Mouse (Mus musculus): Measurements from ENCODE around the gene Il10ra. TPM values are rescaled to one million over a fixed set of nuclear protein-coding genes. Genes with fewer than 3 reads are reported as not detected.

The Il10ra gene
- polyA plus RNA-seq, 1 experiment from 2014 or later, result 0.65 TPM

DNA sequence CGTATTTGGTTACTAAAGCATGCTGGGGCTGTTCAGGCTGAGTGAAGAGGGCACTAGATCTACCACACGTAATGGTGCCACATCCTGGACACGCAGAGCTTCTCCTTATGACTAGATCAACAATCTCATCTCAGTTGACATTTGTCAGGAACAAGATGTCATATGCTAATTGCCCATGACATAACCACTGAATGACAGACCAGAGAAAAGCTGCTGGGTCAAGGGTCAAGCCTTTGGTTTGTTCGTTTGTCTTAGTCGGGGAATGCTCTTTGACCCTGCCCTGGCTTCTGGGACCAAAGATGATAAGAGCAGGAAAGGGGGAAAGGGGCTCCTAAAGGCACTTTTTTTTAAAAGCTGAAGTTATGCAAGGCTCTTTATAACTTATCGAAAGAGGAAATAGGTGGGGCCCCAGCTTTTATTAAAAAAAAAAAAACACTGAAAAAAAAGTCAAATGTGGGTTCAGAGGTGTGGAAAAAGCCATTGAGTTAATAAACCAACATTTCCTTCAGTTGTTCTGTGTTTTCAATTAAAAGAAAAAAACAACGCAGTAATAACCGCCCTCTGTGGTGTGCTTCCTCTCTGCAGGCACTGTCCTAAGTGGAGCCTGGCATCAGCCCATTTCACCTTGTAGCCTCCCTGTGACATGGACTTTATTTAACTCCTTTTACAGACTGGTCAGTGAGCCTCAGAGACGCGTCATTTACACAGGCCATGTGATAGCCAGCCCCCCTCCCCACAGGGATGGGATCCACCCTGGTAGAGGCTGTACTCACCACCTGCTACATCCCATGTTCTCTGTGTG is 25.5 kb upstream of the Il10ra start:
- H3K36me3 ChIP-seq (ENCODE audit: insufficient read depth, low read length), result no peaks in the 10 kb centered on the region
- H3K4me3 ChIP-seq (ENCODE audit: low read length), result no peak overlapping the region
- H3K9ac ChIP-seq (replicated peaks; ENCODE audit: low read length), result no peak overlapping the region
- no peaks in the 10 kb centered on the region for H3K27me3 ChIP-seq (ENCODE audit: insufficient read depth, low read length)
- H3K4me1 ChIP-seq (ENCODE audit: insufficient read depth, low read length), result no peaks in the 10 kb centered on the region
- ATAC-seq (ENCODE audit: low FRiP score, low TSS enrichment), result no peak
- H3K4me2 ChIP-seq (replicated peaks; ENCODE audit: low read depth, low read length), result no peak overlapping the region
- H3K27ac ChIP-seq (ENCODE audit: low read length), result no peak overlapping the region
- no peaks in the 10 kb centered on the region for H3K9me3 ChIP-seq (ENCODE audit: low read length)
- 54% methylated on average over 10 of the region's 10 CpGs for WGBS

DNA sequence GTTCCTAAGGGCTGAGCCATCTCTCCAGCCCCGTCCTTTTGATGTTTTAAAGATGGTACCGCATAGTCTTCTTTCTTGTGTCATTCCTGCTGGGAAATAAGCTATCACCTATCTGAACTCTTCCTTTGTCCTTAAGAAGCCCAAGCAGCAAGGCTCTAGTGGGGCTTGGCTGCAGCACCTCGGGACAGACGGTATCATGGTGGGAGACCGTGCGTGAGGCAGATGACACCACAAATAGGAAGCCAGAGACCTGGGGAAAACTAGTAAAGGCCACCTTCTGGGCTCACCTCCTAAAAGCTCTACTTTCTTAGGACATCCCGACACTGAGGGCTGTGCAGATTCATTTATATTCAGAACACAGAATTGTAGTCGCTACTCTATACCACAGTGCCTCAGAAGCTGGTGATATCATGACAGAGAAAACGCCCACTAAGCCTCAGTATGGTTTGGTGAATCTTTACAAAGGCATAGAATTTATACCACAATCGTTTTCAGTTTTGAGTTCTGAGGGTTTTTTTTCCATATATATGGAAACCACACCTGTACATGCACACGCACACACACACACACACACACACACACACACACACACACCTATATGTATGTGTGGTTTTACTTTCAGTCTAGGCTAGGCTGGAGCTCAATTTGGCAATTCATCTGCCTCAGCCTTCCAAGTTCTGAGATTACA is 22.7 kb upstream of the Il10ra start:
- Histone ChIP-seq H3K4me2 (replicated peaks; ENCODE audit: low read depth, low read length) (no peak overlapping the region), H3K27me3 (ENCODE audit: insufficient read depth, low read length) (no peaks in the 10 kb centered on the region), H3K36me3 (ENCODE audit: insufficient read depth, low read length) (no peaks in the 10 kb centered on the region), H3K4me3 (ENCODE audit: low read length) (no peak overlapping the region), H3K27ac (ENCODE audit: low read length) (no peak overlapping the region), H3K9me3 (ENCODE audit: low read length) (no peaks in the 10 kb centered on the region), H3K9ac (replicated peaks; ENCODE audit: low read length) (no peak overlapping the region), H3K4me1 (ENCODE audit: insufficient read depth, low read length) (no peaks in the 10 kb centered on the region)
- no peak for ATAC-seq (ENCODE audit: low FRiP score, low TSS enrichment)
- 89% methylated on average over 11 of the region's 11 CpGs for WGBS

DNA sequence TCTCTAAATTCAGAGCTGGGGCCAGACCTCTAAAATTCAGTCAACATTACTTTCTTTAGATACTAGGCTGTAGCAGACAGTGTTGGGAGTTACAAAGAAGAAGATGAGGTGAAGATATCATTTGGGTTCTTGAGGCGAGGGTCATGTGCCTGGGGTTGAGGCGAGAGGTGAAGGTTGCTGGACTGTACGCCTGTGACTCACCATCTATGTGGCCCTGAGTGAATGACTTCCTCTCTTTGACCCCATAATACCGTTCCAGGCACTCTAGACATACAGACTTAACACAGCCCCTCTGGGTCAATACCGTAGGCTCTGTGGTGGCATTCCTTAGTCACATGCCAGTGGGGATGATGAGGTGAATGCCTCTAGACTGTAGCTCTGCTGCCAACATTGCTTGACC is 13.5 kb upstream of the Il10ra start:
- H3K36me3 ChIP-seq (ENCODE audit: insufficient read depth, low read length), result no peaks in the 10 kb centered on the region
- H3K27ac ChIP-seq (ENCODE audit: low read length), result no peak overlapping the region
- no peaks in the 10 kb centered on the region for H3K9me3 ChIP-seq (ENCODE audit: low read length)
- ATAC-seq (ENCODE audit: low FRiP score, low TSS enrichment), result no peak
- no peak overlapping the region for H3K4me2 ChIP-seq (replicated peaks; ENCODE audit: low read depth, low read length)
- no peaks in the 10 kb centered on the region for H3K4me1 ChIP-seq (ENCODE audit: insufficient read depth, low read length)
- no peak overlapping the region for H3K4me3 ChIP-seq (ENCODE audit: low read length)
- 94% methylated on average over 5 of the region's 5 CpGs for WGBS
- no peak overlapping the region for H3K9ac ChIP-seq (replicated peaks; ENCODE audit: low read length)
- H3K27me3 ChIP-seq (ENCODE audit: insufficient read depth, low read length), result no peaks in the 10 kb centered on the region

DNA sequence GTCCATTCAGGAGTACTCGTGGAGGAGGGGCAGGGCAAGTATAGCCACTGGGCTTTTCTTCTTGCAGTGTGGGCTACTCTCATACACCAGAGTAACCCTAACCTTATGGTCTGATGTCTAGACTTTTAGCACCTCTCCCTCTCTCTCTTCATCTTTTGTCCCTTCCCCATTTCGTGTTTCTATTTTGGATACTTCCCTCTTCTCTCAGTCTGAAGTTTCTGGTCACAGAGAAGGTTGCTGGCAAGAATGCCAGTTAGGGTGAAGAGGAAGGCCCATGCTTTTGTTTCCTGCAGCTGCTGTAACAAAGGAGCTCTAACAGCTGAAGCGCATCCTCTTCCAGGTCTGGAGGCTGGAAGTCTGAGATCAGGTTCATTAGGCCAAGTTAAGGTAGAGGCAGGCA is 11.9 kb upstream of the Il10ra start:
- H3K27me3 ChIP-seq (ENCODE audit: insufficient read depth, low read length), result no peaks in the 10 kb centered on the region
- no peak overlapping the region for H3K4me3 ChIP-seq (ENCODE audit: low read length)
- no peak overlapping the region for H3K27ac ChIP-seq (ENCODE audit: low read length)
- ATAC-seq (ENCODE audit: low FRiP score, low TSS enrichment), result no peak
- H3K9ac ChIP-seq (replicated peaks; ENCODE audit: low read length), result no peak overlapping the region
- 77% methylated on average over 3 of the region's 3 CpGs for WGBS
- H3K4me2 ChIP-seq (replicated peaks; ENCODE audit: low read depth, low read length), result no peak overlapping the region
- H3K4me1 ChIP-seq (ENCODE audit: insufficient read depth, low read length), result no peaks in the 10 kb centered on the region
- H3K9me3 ChIP-seq (ENCODE audit: low read length), result no peaks in the 10 kb centered on the region
- no peaks in the 10 kb centered on the region for H3K36me3 ChIP-seq (ENCODE audit: insufficient read depth, low read length)

DNA sequence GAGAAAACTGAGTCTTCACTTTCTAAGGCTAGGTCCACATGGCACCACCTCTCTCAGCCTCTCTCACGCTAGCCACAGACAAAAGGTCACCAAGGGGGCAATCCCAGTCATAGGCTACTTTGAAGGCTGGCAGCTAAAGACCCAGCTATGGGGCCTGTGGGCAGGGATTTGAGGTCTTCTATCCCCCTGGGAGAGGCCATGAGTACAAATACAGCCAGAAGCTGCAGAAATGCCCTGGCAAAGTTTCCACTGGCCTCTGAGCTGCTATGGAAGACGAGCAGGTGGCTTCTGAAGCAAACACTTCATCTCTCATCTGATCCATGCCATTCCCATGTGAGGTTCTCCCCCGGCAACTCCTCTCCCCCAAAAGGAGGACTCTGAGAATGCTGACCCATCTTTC is 11.1 kb upstream of the Il10ra start:
- H3K27ac ChIP-seq (ENCODE audit: low read length), result no peak overlapping the region
- H3K9me3 ChIP-seq (ENCODE audit: low read length), result no peaks in the 10 kb centered on the region
- WGBS, result 71% methylated on average over 3 of the region's 3 CpGs
- H3K4me3 ChIP-seq (ENCODE audit: low read length), result no peak overlapping the region
- ATAC-seq (ENCODE audit: low FRiP score, low TSS enrichment), result no peak
- no peak overlapping the region for H3K4me2 ChIP-seq (replicated peaks; ENCODE audit: low read depth, low read length)
- no peaks in the 10 kb centered on the region for H3K4me1 ChIP-seq (ENCODE audit: insufficient read depth, low read length)
- H3K9ac ChIP-seq (replicated peaks; ENCODE audit: low read length), result no peak overlapping the region
- no peaks in the 10 kb centered on the region for H3K36me3 ChIP-seq (ENCODE audit: insufficient read depth, low read length)
- H3K27me3 ChIP-seq (ENCODE audit: insufficient read depth, low read length), result no peaks in the 10 kb centered on the region

- Histone ChIP-seq H3K4me1 (ENCODE audit: insufficient read depth, low read length) (no peaks in the 10 kb centered on the region), H3K4me3 (ENCODE audit: low read length) (no peak overlapping the region), H3K27ac (ENCODE audit: low read length) (no peak overlapping the region), H3K36me3 (ENCODE audit: insufficient read depth, low read length) (no peaks in the 10 kb centered on the region), H3K27me3 (ENCODE audit: insufficient read depth, low read length) (peaks cover 7% of the 10 kb centered on the region), H3K9ac (replicated peaks; ENCODE audit: low read length) (no peak overlapping the region), H3K4me2 (replicated peaks; ENCODE audit: low read depth, low read length) (no peak overlapping the region), H3K9me3 (ENCODE audit: low read length) (no peaks in the 10 kb centered on the region)
- no peak for ATAC-seq (ENCODE audit: low FRiP score, low TSS enrichment)
- WGBS, result 91% methylated on average over 2 of the region's 2 CpGs
Measured at GRCm38 (mm10) chr9:45274635-45275034, 5.7 kb upstream of the Il10ra start.

GRCm38 (mm10) chr9:45274218-45274617 is 5.3 kb upstream of the Il10ra start:
- Histone ChIP-seq H3K36me3 (ENCODE audit: insufficient read depth, low read length) (no peaks in the 10 kb centered on the region), H3K4me1 (ENCODE audit: insufficient read depth, low read length) (no peaks in the 10 kb centered on the region), H3K9me3 (ENCODE audit: low read length) (no peaks in the 10 kb centered on the region), H3K4me2 (replicated peaks; ENCODE audit: low read depth, low read length) (no peak overlapping the region), H3K9ac (replicated peaks; ENCODE audit: low read length) (no peak overlapping the region), H3K4me3 (ENCODE audit: low read length) (no peak overlapping the region), H3K27ac (ENCODE audit: low read length) (no peak overlapping the region), H3K27me3 (ENCODE audit: insufficient read depth, low read length) (peaks cover 11% of the 10 kb centered on the region)
- 79% methylated on average over 4 of the region's 4 CpGs for WGBS
- ATAC-seq (ENCODE audit: low FRiP score, low TSS enrichment), result no peak

GRCm38 (mm10) chr9:45272213-45272612 is 3.3 kb upstream of the Il10ra start:
- Histone ChIP-seq H3K4me2 (replicated peaks; ENCODE audit: low read depth, low read length) (no peak overlapping the region), H3K4me1 (ENCODE audit: insufficient read depth, low read length) (peaks cover 9% of the 10 kb centered on the region), H3K9me3 (ENCODE audit: low read length) (no peaks in the 10 kb centered on the region), H3K27ac (ENCODE audit: low read length) (no peak overlapping the region), H3K36me3 (ENCODE audit: insufficient read depth, low read length) (no peaks in the 10 kb centered on the region), H3K9ac (replicated peaks; ENCODE audit: low read length) (no peak overlapping the region), H3K4me3 (ENCODE audit: low read length) (no peak overlapping the region), H3K27me3 (ENCODE audit: insufficient read depth, low read length) (peaks cover 27% of the 10 kb centered on the region)
- 47% methylated on average over 5 of the region's 5 CpGs for WGBS
- no peak for ATAC-seq (ENCODE audit: low FRiP score, low TSS enrichment)

DNA sequence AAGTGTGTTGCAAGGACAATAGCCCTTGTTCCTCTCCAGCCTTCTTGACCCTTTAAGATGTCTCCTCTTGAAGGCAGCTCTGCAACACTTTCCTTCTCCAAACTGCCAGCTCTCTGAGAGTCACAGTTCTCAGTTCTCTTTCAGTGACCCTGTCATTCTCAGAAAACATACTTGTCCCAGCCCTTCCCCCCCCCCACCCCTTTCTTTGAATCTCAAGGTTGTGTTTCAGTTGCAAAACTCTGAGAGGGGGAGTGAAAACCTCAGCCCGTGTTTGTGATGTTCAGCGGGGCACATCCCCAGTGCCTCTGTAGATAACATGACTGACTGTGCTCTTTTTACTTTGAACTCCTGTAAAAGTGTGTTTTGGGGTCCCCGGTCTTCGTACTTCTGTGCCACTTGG is 870 bp downstream of the Il10ra start:
- Histone ChIP-seq H3K27me3 (ENCODE audit: insufficient read depth, low read length) (peaks cover 27% of the 10 kb centered on the region), H3K27ac (ENCODE audit: low read length) (no peak overlapping the region), H3K9me3 (ENCODE audit: low read length) (no peaks in the 10 kb centered on the region), H3K4me2 (replicated peaks; ENCODE audit: low read depth, low read length) (no peak overlapping the region), H3K4me3 (ENCODE audit: low read length) (no peak overlapping the region), H3K36me3 (ENCODE audit: insufficient read depth, low read length) (no peaks in the 10 kb centered on the region), H3K9ac (replicated peaks; ENCODE audit: low read length) (no peak overlapping the region), H3K4me1 (ENCODE audit: insufficient read depth, low read length) (peaks cover 9% of the 10 kb centered on the region)
- 49% methylated on average over 4 of the region's 4 CpGs for WGBS
- no peak for ATAC-seq (ENCODE audit: low FRiP score, low TSS enrichment)

- H3K4me3 ChIP-seq (ENCODE audit: low read length), result no peak overlapping the region
- H3K36me3 ChIP-seq (ENCODE audit: insufficient read depth, low read length), result no peaks in the 10 kb centered on the region
- peaks cover 27% of the 10 kb centered on the region for H3K27me3 ChIP-seq (ENCODE audit: insufficient read depth, low read length)
- no peaks in the 10 kb centered on the region for H3K9me3 ChIP-seq (ENCODE audit: low read length)
- no peak overlapping the region for H3K4me2 ChIP-seq (replicated peaks; ENCODE audit: low read depth, low read length)
- WGBS, result 88% methylated on average over 4 of the region's 4 CpGs
- no peak overlapping the region for H3K27ac ChIP-seq (ENCODE audit: low read length)
- no peak overlapping the region for H3K9ac ChIP-seq (replicated peaks; ENCODE audit: low read length)
- H3K4me1 ChIP-seq (ENCODE audit: insufficient read depth, low read length), result peaks cover 9% of the 10 kb centered on the region
- no peak for ATAC-seq (ENCODE audit: low FRiP score, low TSS enrichment)
Measured at GRCm38 (mm10) chr9:45267099-45267498, 1.9 kb downstream of the Il10ra start.

Measured in kidney, embryonic 16.5 days (tissue).